ENCODE assay signal across 29 mouse cellular contexts in genomic region chr11:29384617-29385016, GRCm38 (mm10).
"Had no signal": no experiment of that assay in that cellular context is flagged by ENCODE, and none has a peak within 500 bp of the region (broad histone marks: within the 10 kb centered on the region; RNA-seq: fewer than 3 reads in every experiment).

No protein-coding gene starts in this region.

- H3K9me3 ChIP-seq: limb, embryonic 10.5 days; limb, embryonic 12.5 days; limb, embryonic 13.5 days; limb, embryonic 15.5 days; liver, embryonic 12.5 days; liver, embryonic 13.5 days; liver, embryonic 15.5 days; lung, embryonic 15.5 days; megakaryocyte, embryonic 14.5 days; midbrain, embryonic 10.5 days; midbrain, embryonic 12.5 days; midbrain, embryonic 13.5 days; midbrain, embryonic 15.5 days; neural tube, embryonic 12.5 days had no signal

- H3K4me3 ChIP-seq: limb, embryonic 10.5 days; limb, embryonic 12.5 days; limb, embryonic 13.5 days; limb, embryonic 15.5 days; liver, embryonic 12.5 days; liver, embryonic 13.5 days; liver, embryonic 15.5 days; lung, embryonic 15.5 days; megakaryocyte, embryonic 14.5 days; midbrain, embryonic 10.5 days; midbrain, embryonic 12.5 days; midbrain, embryonic 13.5 days; midbrain, embryonic 15.5 days; myocyte; neural tube, embryonic 12.5 days had no signal

- H3K36me3 ChIP-seq: limb, embryonic 15.5 days; liver, embryonic 12.5 days; liver, embryonic 13.5 days; liver, embryonic 15.5 days; midbrain, embryonic 12.5 days; midbrain, embryonic 15.5 days; neural tube, embryonic 12.5 days had no signal

- H3K4me1 ChIP-seq: limb, embryonic 10.5 days; limb, embryonic 12.5 days; limb, embryonic 13.5 days; limb, embryonic 15.5 days; lung, embryonic 15.5 days; midbrain, embryonic 12.5 days; neural tube, embryonic 12.5 days had no signal

- H3K27ac ChIP-seq: limb, embryonic 10.5 days; limb, embryonic 12.5 days; limb, embryonic 13.5 days; limb, embryonic 15.5 days; liver, embryonic 12.5 days; liver, embryonic 13.5 days; liver, embryonic 14.5 days; liver, embryonic 15.5 days; lung, embryonic 15.5 days; macrophage; midbrain, embryonic 10.5 days; midbrain, embryonic 12.5 days; midbrain, embryonic 13.5 days; midbrain, embryonic 15.5 days; neural tube, embryonic 12.5 days had no signal

- H3K4me2 ChIP-seq: limb, embryonic 12.5 days; limb, embryonic 13.5 days; limb, embryonic 15.5 days; liver, embryonic 11.5 days; liver, embryonic 12.5 days; liver, embryonic 13.5 days; liver, embryonic 15.5 days; lung, embryonic 14.5 days; lung, embryonic 15.5 days; midbrain, embryonic 11.5 days; midbrain, embryonic 12.5 days; midbrain, embryonic 13.5 days; midbrain, embryonic 15.5 days; neural tube, embryonic 12.5 days had no signal

- H3K9ac ChIP-seq: limb, embryonic 12.5 days; limb, embryonic 13.5 days; limb, embryonic 15.5 days; liver, embryonic 12.5 days; liver, embryonic 13.5 days; liver, embryonic 14.5 days; liver, embryonic 15.5 days; liver, postnatal 0 days; lung, embryonic 14.5 days; lung, embryonic 15.5 days; midbrain, embryonic 12.5 days; midbrain, embryonic 13.5 days; midbrain, embryonic 15.5 days; neural tube, embryonic 12.5 days had no signal

- DNase-seq: left cerebral cortex, postnatal 4 days; liver; liver, embryonic 13.5 days; liver, postnatal 0 days; lung, adult 18-20 months; lung, adult 2 months; lung, embryonic 14.5 days; lung, postnatal 10 days; lung, postnatal 14 days; lung, postnatal 4 days; midbrain, embryonic 14.5 days had no signal

- H3K27me3 ChIP-seq: limb, embryonic 12.5 days; limb, embryonic 13.5 days; limb, embryonic 15.5 days; liver, embryonic 12.5 days; liver, embryonic 13.5 days; liver, embryonic 15.5 days; lung, embryonic 15.5 days; megakaryocyte, embryonic 14.5 days; midbrain, embryonic 12.5 days; midbrain, embryonic 13.5 days; midbrain, embryonic 15.5 days; neural tube, embryonic 12.5 days had no signal
